Mouse (Mus musculus) Patski (cell line): ENCODE measurements at regions not wholly inside any gene's neighbourhood (a gene's known extent, or its start where the extent isn't known, plus 50 kb on each side); places are given as distances from the start of the nearest gene placed in this dataset.
A peak's percentile ranks its signal among the peaks of the same experiment; 100 is the strongest.

Experiments
- ATAC-seq: fragments of 100-300 bp; one replicate; pipeline ENCODE4 v1.8.0; 2021
- CTCF ChIA-PET: fragments of 350-600 bp; sonication (Branson Sonifier 250); formaldehyde crosslinking; loops from one replicate; lab custom pipeline; 2022; ENCODE audit warnings: inconsistent platforms; lab: Charles Lee
- POLR2A ChIA-PET: fragments of 350-600 bp; sonication (Branson Sonifier 250); formaldehyde crosslinking; loops from one replicate; lab custom pipeline; 2022; ENCODE audit warnings: antibody characterized with exemption, inconsistent platforms; lab: Charles Lee
- DNase-seq: peaks from one replicate; pipeline ENCODE4 v3.0.0-alpha.2; 2011; ENCODE audit warnings: low read depth, low spot score
- H3K27me3 ChIP-seq: fragments of 371-371 bp; one replicate; pipeline ENCODE4 v1.5.1; 2021
- CTCF ChIP-seq: fragments of 100-300 bp; IDR thresholded peaks from one replicate; pipeline ENCODE4 v1.5.1; 2021
- in situ Hi-C: fragments of 300-500 bp; cut with MboI; formaldehyde crosslinking; loops from 3 replicates; pipeline ENCODE4 v1.11.1; 2018; ENCODE audit warnings: low pct_unique_long_range_greater_than_20kb, mixed read lengths

DNA sequence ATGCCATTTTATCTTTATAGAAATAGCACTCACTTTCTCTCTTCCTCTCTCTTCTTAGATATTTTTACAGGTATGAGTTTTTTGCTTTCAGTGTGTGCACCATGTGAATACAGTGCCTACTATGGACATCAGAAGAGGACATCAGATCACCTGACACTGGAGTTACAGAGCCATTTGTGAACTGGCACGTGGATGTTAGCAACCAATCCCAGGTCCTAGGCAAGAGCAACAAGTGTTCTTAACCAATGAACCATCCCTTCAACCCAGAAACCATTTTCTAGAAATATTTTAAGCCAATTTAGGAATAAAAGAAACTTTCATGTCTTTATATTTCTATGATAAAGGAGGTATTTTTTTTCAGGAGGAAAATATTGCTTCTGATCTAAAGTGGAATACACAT lies 64.7 kb upstream of the Mbnl1 start:
- in situ Hi-C loops, result loop anchor here (5.0 kb wide), 1 partner anchor 189 kb away; no protein-coding TSS in a partner anchor
- H3K27me3 ChIP-seq, result no peaks in the 10 kb centered on the region
- no peak for DNase-seq
- no peak for ATAC-seq
- ChIA-PET POLR2A (interaction anchor here (0.7 to 1.1 kb wide), 3 partner anchors 9 to 93 kb away, joined by 3 to 6 read pairs (median 5); no protein-coding TSS in a partner anchor), CTCF (interaction anchor here (1.0 to 1.8 kb wide), 4 partner anchors 9 to 204 kb away, joined by 4 to 8 read pairs (median 6); no protein-coding TSS in a partner anchor)
- no peak for TF ChIP-seq CTCF

DNA sequence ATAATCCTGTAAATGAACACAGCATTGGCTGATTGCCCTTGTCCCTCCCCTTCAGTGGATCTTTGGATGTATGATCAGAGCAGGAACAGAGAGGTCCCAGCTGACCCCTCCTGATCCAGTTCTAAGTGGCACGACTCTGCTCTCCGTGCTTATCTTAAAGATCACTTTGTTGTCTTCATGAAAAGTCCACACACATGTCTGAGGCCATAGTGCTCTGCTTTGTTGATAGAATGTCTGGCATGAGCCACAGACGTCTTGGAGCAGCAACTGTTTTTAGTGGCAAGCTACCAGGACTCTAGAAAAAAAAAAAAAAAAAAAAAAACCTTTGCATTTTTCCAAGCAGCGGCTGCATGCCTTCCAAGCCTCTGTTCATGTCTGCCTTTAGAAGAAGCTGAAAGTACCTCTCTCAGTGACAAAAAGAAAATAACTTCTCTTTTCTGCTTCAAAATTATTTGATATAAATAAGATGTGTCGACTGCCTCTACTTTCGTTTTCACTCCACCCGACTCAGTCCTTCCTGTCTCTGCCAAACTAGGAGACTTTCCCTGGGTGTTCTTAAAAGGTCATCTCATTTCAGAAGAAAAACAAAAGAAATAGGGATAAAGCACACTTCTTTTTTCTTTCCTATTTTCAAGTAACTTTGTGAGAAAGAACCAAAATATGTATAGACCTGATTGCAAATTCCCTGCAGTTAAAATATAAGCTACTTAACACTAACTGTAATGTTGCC lies 63.9 kb upstream of the Mbnl1 start:
- ChIA-PET POLR2A (interaction anchor here (0.6 to 1.4 kb wide), 10 partner anchors 8 to 193 kb away, joined by 3 to 8 read pairs (median 4); no protein-coding TSS in a partner anchor), CTCF (interaction anchor here (0.9 to 1.8 kb wide), 12 partner anchors 9 to 203 kb away, joined by 3 to 10 read pairs (median 4); no protein-coding TSS in a partner anchor)
- no peaks in the 10 kb centered on the region for H3K27me3 ChIP-seq
- ATAC-seq (peak; percentile 62), DNase-seq (peak; percentile 62)
- no peak for TF ChIP-seq CTCF
- in situ Hi-C loops, result loop anchor here (5.0 kb wide), 1 partner anchor 189 kb away; no protein-coding TSS in a partner anchor

DNA sequence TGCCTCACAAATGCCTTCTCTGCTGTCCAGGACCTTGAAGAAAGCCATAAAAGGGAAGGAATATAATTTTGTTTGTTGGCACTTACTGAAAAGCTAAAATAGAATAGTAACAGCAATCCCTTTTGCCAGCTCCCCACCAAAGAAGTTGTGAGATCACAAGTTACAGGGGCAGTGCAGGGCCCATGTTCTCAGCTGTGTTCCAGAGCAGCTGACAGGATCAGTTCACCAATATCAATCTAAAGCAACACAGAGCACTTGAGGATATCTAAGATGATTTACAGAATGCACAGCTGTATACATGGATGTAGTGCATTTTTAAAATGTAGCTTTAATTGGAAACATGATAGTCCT lies 63.4 kb upstream of the Mbnl1 start:
- ATAC-seq (peak; percentile 24), DNase-seq (no peak)
- H3K27me3 ChIP-seq, result no peaks in the 10 kb centered on the region
- no peak for TF ChIP-seq CTCF
- POLR2A ChIA-PET, result interaction anchor here (0.7 to 1.4 kb wide), 7 partner anchors 14 to 93 kb away, joined by 3 to 8 read pairs (median 3); no protein-coding TSS in a partner anchor
- CTCF ChIA-PET, result interaction anchor here (0.9 to 1.8 kb wide), 11 partner anchors 9 to 115 kb away, joined by 3 to 10 read pairs (median 4); no protein-coding TSS in a partner anchor
- in situ Hi-C loops, result loop anchor here (5.0 kb wide), 1 partner anchor 188 kb away; no protein-coding TSS in a partner anchor

DNA sequence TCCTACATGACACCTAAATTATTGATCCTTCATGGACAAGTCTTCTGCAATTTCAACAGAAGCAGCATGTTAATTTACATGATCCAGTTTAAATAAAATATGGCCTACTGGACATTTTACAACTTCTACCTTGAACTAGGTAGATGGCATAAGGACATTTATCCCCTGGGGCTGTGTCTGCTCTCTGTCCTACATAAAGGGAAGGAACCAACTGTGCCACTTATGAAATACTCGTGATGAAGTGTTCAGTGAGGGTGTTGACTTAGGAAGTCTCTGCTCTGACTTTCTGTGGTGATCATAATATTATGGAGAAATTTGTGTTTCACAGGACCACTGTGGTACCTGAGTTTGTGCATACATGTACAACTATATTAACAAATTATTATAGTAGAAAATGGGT lies 60.9 kb upstream of the Mbnl1 start:
- in situ Hi-C loops, result no loop called here
- H3K27me3 ChIP-seq, result no peaks in the 10 kb centered on the region
- CTCF ChIA-PET, result interaction anchor here (0.7 to 0.8 kb wide), 2 partner anchors 11 to 27 kb away, joined by 3 to 4 read pairs; no protein-coding TSS in a partner anchor
- POLR2A ChIA-PET, result no interaction called here
- DNase-seq, result no peak
- no peak for TF ChIP-seq CTCF
- no peak for ATAC-seq

DNA sequence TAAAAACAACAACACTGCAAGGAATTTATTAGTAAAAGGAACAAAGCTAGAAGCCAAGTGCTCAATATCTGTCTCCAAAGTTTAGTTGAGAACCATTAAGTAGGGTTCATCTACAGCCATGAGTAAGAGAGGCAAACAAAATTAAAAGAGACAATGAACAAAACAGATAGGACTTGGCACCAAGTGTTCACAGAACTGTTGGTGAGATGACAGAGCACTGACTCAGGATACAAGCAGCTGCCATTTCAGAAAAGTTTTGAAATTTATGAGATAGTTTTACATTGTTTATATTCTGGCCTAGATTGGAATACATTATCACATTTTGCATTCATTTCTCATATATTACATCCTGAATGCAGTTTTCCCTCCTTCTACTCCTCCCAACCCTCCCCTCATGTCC lies 60.4 kb upstream of the Mbnl1 start:
- in situ Hi-C loops, result no loop called here
- DNase-seq (no peak), ATAC-seq (no peak)
- TF ChIP-seq CTCF, result no peak
- no peaks in the 10 kb centered on the region for H3K27me3 ChIP-seq
- CTCF ChIA-PET, result interaction anchor here (0.7 to 0.8 kb wide), 2 partner anchors 11 to 26 kb away, joined by 3 to 4 read pairs; no protein-coding TSS in a partner anchor
- POLR2A ChIA-PET, result no interaction called here

DNA sequence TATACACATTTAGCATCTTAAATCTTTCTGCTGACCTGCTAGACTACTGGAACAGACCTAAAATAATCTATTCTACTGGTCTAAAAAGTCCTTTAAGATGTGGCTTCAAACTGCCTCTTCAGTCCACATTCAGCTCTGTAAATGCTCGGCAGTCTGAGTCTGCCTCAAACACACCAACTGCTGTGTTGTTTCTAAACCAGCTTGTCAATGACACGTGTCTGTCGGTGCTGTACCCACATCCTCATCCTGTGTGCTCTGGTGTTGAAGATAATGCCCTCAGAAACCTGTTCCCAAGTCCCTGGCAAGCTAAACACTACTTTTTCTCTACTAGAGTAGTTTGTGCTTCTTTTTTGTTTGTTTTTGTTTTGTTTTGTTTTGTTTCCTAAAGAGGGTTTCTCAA lies 58.9 kb upstream of the Mbnl1 start:
- no peak for TF ChIP-seq CTCF
- ATAC-seq (no peak), DNase-seq (no peak)
- no peaks in the 10 kb centered on the region for H3K27me3 ChIP-seq
- CTCF ChIA-PET, result interaction anchor here (1.0 to 2.1 kb wide), 2 partner anchors 8 to 10 kb away, joined by 3 to 10 read pairs; no protein-coding TSS in a partner anchor
- in situ Hi-C loops, result no loop called here
- POLR2A ChIA-PET, result no interaction called here

DNA sequence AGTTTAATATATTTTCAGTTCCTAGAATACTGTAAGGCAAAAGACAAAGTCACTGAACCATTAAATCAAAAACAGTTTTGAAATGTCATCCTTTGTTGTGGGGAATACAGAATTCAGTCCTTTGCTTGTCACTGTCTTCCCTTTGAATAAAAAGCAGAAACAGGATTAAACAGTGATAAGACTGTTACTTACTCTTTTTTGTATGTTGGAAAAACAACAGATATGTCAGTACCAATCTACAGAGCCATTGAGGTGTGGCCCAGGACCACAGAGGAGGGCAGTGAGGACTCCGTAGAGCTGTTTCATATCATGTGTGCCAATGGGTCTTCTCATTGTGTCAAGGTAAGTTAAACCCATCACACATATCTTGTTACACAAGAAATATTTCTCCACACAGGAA lies 55.6 kb upstream of the Mbnl1 start:
- in situ Hi-C loops, result no loop called here
- no peak for TF ChIP-seq CTCF
- ChIA-PET POLR2A (interaction anchor here (0.5 kb wide), 1 partner anchor 9 kb away, joined by 3 read pairs; no protein-coding TSS in a partner anchor), CTCF (no interaction called here)
- DNase-seq (no peak), ATAC-seq (no peak)
- no peaks in the 10 kb centered on the region for H3K27me3 ChIP-seq

DNA sequence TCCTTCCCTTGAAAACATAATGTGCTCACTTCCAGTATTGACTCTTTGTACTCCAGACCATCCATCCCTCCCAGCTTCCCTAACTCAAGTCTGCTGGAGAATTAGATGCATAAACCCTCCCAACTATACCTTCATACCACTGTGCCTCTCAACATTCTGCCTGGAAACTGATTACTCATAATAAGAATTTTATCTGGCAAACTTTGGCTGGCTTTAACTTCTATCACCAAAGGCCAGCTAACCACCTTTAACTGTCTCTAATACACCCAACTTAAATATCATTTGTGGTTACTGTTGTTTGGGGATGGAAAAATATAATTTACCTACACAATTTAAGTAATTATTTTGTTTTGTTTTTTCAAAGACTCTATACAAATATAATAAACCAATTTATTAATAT lies 54.0 kb upstream of the Mbnl1 start:
- in situ Hi-C loops, result no loop called here
- TF ChIP-seq CTCF, result no peak
- ChIA-PET POLR2A (interaction anchor here (0.6 to 1.4 kb wide), 2 partner anchors 8 to 110 kb away, joined by 3 read pairs; no protein-coding TSS in a partner anchor), CTCF (interaction anchor here (1.2 to 1.6 kb wide), 3 partner anchors 9 to 77 kb away, joined by 3 to 10 read pairs (median 4); no protein-coding TSS in a partner anchor)
- no peak for ATAC-seq
- H3K27me3 ChIP-seq, result no peaks in the 10 kb centered on the region
- DNase-seq, result no peak

DNA sequence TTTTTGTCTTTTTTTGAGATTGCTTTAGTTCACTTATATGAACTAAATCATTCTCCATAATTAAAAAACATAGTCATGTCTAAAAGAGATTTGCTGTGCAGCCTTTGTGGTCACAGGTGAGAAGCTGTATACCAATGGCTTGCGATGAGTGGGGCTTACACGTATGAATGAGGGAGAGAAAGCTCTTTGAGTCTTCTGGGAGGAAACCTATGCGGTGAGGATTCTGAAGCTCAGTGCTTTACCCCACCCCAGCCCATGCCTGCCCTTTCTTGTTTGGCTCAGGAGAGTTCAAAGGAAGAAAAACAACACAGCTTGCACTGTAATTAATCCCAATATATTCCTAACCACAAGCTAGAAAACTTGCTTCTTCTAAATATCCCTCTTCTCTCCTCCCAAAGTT lies 53.4 kb upstream of the Mbnl1 start:
- in situ Hi-C loops, result no loop called here
- no peaks in the 10 kb centered on the region for H3K27me3 ChIP-seq
- TF ChIP-seq CTCF, result no peak
- no peak for DNase-seq
- CTCF ChIA-PET, result interaction anchor here (1.2 to 1.6 kb wide), 2 partner anchors 10 to 76 kb away, joined by 3 to 10 read pairs; no protein-coding TSS in a partner anchor
- POLR2A ChIA-PET, result interaction anchor here (1.4 kb wide), 1 partner anchor 9 kb away, joined by 3 read pairs; no protein-coding TSS in a partner anchor
- ATAC-seq, result no peak
